Mouse (Mus musculus) cerebellum, adult 2 months (tissue): ENCODE measurements around the gene Sec61b. TPM values are rescaled to one million over a fixed set of nuclear protein-coding genes. Genes with fewer than 3 reads are reported as not detected.

Experiments
- DNase-seq, 2 experiments: peaks; one replicate each; pipeline ENCODE4 v3.0.0; 2021
- H3K27ac ChIP-seq: fragments of 200-500 bp; 2 replicates; pipeline ENCODE4 v1.5.1; 2012; ENCODE audit warnings: low read length, control low read depth, inconsistent platforms; ENCODE audit not compliant: insufficient read depth
- H3K27me3 ChIP-seq: fragments of 200-500 bp; 2 replicates; pipeline ENCODE4 v1.6.1; 2012; ENCODE audit warnings: inconsistent platforms, mild to moderate bottlenecking, low read length, moderate library complexity; ENCODE audit not compliant: control insufficient read depth, insufficient read depth
- H3K4me1 ChIP-seq: fragments of 200-500 bp; 2 replicates; pipeline ENCODE4 v1.6.1; 2011; ENCODE audit warnings: low read length; ENCODE audit not compliant: control insufficient read depth, insufficient read depth
- H3K4me3 ChIP-seq: fragments of 200-500 bp; replicated peaks from 2 replicates; pipeline ENCODE3; 2011; ENCODE audit warnings: mild to moderate bottlenecking, low read depth, low read length, control low read depth; ENCODE audit not compliant: insufficient read depth
- CTCF ChIP-seq: fragments of 200-500 bp; IDR thresholded peaks from 2 replicates; pipeline ENCODE4 v1.5.1; 2011; ENCODE audit warnings: low read depth, mild to moderate bottlenecking, control low read depth, low read length, moderate library complexity, borderline replicate concordance; ENCODE audit not compliant: insufficient read depth
- POLR2A ChIP-seq: fragments of 200-500 bp; IDR thresholded peaks from 2 replicates; pipeline ENCODE4 v1.6.1; 2011; ENCODE audit warnings: low read length, control low read depth, borderline replicate concordance; ENCODE audit not compliant: insufficient read depth
- WGBS: fragments of 180-500 bp; shearing (Covaris S2); methylation state at CpG from one replicate; pipeline ENCODE4 v1.1.7; 2018; 5-methylcytosine and 5-hydroxymethylcytosine counted together
- polyA plus RNA-seq: library from polyadenylated mRNA; depleted of rRNA; stranded (reverse); fragments of >200 nt; gene quantifications from 2 replicates; pipeline ENCODE4 v1.2.3, GENCODE M21; 2012

The Sec61b gene
- polyA plus RNA-seq, 1 experiment = 72.9 TPM

- DNase-seq = no peak
- no peak for TF ChIP-seq CTCF
- no peak for TF ChIP-seq POLR2A
- H3K4me1 ChIP-seq = no peaks in the 10 kb centered on the region; the same call in 1 of the 2 replicates
- no peaks in the 10 kb centered on the region for H3K27me3 ChIP-seq
- no peak overlapping the region for H3K27ac ChIP-seq
- H3K4me3 ChIP-seq = no peak overlapping the region
- WGBS = 86% methylated on average over 28 of the region's 28 CpGs
Observed at GRCm38 (mm10) chr4:47435566-47436360, 38.7 kb upstream of the Sec61b start.

- Histone ChIP-seq H3K4me1 (no peaks in the 10 kb centered on the region; the same call in 1 of the 2 replicates), H3K27ac (no peak overlapping the region), H3K27me3 (no peaks in the 10 kb centered on the region), H3K4me3 (peak overlapping the region; percentile 72)
- TF ChIP-seq CTCF = peak; percentile 91
- TF ChIP-seq POLR2A = no peak
- DNase-seq = peak; percentile 85 to 90
- WGBS = under 1% methylated on average over 33 of the region's 33 CpGs
Observed at GRCm38 (mm10) chr4:47437365-47438340, 36.8 kb upstream of the Sec61b start.

GRCm38 (mm10) chr4:47438956-47439355, 35.5 kb upstream of the Sec61b start:
- Histone ChIP-seq H3K4me3 (no peak overlapping the region), H3K27me3 (no peaks in the 10 kb centered on the region), H3K27ac (no peak overlapping the region), H3K4me1 (no peaks in the 10 kb centered on the region; the same call in 1 of the 2 replicates)
- 93% methylated on average over 6 of the region's 6 CpGs for WGBS
- TF ChIP-seq POLR2A = no peak
- DNase-seq = no peak

GRCm38 (mm10) chr4:47440951-47441350, 33.5 kb upstream of the Sec61b start:
- Histone ChIP-seq H3K4me1 (no peaks in the 10 kb centered on the region; the same call in 1 of the 2 replicates), H3K27me3 (no peaks in the 10 kb centered on the region), H3K27ac (no peak overlapping the region), H3K4me3 (no peak overlapping the region)
- no peak for DNase-seq
- 89% methylated on average over 11 of the region's 11 CpGs for WGBS
- TF ChIP-seq POLR2A = no peak
- no peak for TF ChIP-seq CTCF

- Histone ChIP-seq H3K4me1 (no peaks in the 10 kb centered on the region), H3K27me3 (no peaks in the 10 kb centered on the region), H3K4me3 (no peak overlapping the region), H3K27ac (no peak overlapping the region)
- no peak for TF ChIP-seq POLR2A
- no peak for TF ChIP-seq CTCF
- WGBS = 84% methylated on average over 3 of the region's 3 CpGs
- DNase-seq = no peak
Observed at GRCm38 (mm10) chr4:47448526-47448925, 25.9 kb upstream of the Sec61b start.

- TF ChIP-seq POLR2A (no peak), CTCF (no peak)
- Histone ChIP-seq H3K4me1 (no peaks in the 10 kb centered on the region), H3K27ac (no peak overlapping the region), H3K27me3 (no peaks in the 10 kb centered on the region), H3K4me3 (no peak overlapping the region)
- DNase-seq = no peak
- WGBS = 56% methylated on average over 5 of the region's 5 CpGs
Observed at GRCm38 (mm10) chr4:47449116-47449515, 25.3 kb upstream of the Sec61b start.

- Histone ChIP-seq H3K4me1 (no peaks in the 10 kb centered on the region), H3K27ac (no peak overlapping the region), H3K4me3 (no peak overlapping the region), H3K27me3 (no peaks in the 10 kb centered on the region)
- TF ChIP-seq POLR2A (no peak), CTCF (no peak)
- DNase-seq = no peak
- 14% methylated on average over 18 of the region's 18 CpGs for WGBS
Observed at GRCm38 (mm10) chr4:47449586-47450522, 24.6 kb upstream of the Sec61b start.
